ENCODE assay signal across 8 mouse cellular contexts in genomic region chr3:127853431-127854206, GRCm38 (mm10). TPM values are rescaled to one million over a fixed set of nuclear protein-coding genes. Genes with fewer than 3 reads are reported as not detected.
DNase-seq lines count a peak whose midpoint lies in the region; ATAC-seq and TF ChIP-seq lines count a peak whose summit lies in the region.

No protein-coding gene starts in this region.

- intact Hi-C loops in heart, postnatal 14 days (cut with DNase I) = loop anchor here (1.0 kb wide), 1 partner anchor 96 kb away; no protein-coding TSS in a partner anchor

- peak; percentile 85 for ATAC-seq in forebrain, embryonic 14.5 days
- peak; percentile 79 for ATAC-seq in liver, postnatal 0 days
- peak; percentile 86 for ATAC-seq in neural tube, embryonic 14.5 days (ENCODE audit: low read depth)

- 7% methylated on average over 15 of the region's 15 CpGs for WGBS in forebrain, embryonic 14.5 days
- 44% methylated on average over 15 of the region's 15 CpGs for WGBS in liver, postnatal 0 days (ENCODE audit: insufficient replicate concordance)
- 16% methylated on average over 15 of the region's 15 CpGs for WGBS in neural tube, embryonic 14.5 days

- no peaks in the 10 kb centered on the region for H3K36me3 ChIP-seq in ES-E14 (ENCODE audit: control insufficient read depth, insufficient read depth, low read length, poor library complexity, severe bottlenecking)
- no peaks in the 10 kb centered on the region for H3K36me3 ChIP-seq in forebrain, embryonic 14.5 days (ENCODE audit: control insufficient read depth, insufficient read depth, low read length)
- H3K36me3 ChIP-seq in liver, postnatal 0 days (replicated peaks; ENCODE audit: insufficient read depth, low read length) = no peaks in the 10 kb centered on the region
- H3K36me3 ChIP-seq in neural tube, embryonic 14.5 days (ENCODE audit: control insufficient read depth, insufficient read depth, low read length) = no peaks in the 10 kb centered on the region
- H3K36me3 ChIP-seq in testis, adult 2 months (ENCODE audit: control insufficient read depth, insufficient read depth, low read length) = no peaks in the 10 kb centered on the region

- peak; percentile 94 for TF ChIP-seq CTCF in liver, postnatal 0 days (IDR thresholded peaks at IDR 0.05; ENCODE audit: low read depth)
- peak; percentile 43; the same call in 1 of the 2 replicates for TF ChIP-seq CTCF in testis, adult 2 months (IDR thresholded peaks at IDR 0.05; ENCODE audit: control insufficient read depth, insufficient read depth, insufficient replicate concordance, low read depth, low read length)

- peak; percentile 57 for DNase-seq in ES-E14 (ENCODE audit: low read depth, low spot score)
- peak; percentile 37 for DNase-seq in cerebellum, adult 11-12 months
- peak; percentile 93 for DNase-seq in forebrain, embryonic 14.5 days (ENCODE audit: low spot score)
- DNase-seq in heart, postnatal 14 days = peak; percentile 69 to 84
- DNase-seq in kidney, postnatal 4 days = peak; percentile 80 to 84
- peak; percentile 77 for DNase-seq in liver, postnatal 0 days

- no peaks in the 10 kb centered on the region for H3K9me3 ChIP-seq in ES-E14 (ENCODE audit: control insufficient read depth, insufficient read depth, low read depth, low read length)
- no peaks in the 10 kb centered on the region for H3K9me3 ChIP-seq in forebrain, embryonic 14.5 days (replicated peaks; ENCODE audit: control insufficient read depth, low read length)
- no peaks in the 10 kb centered on the region for H3K9me3 ChIP-seq in liver, postnatal 0 days (ENCODE audit: low read length)
- H3K9me3 ChIP-seq in neural tube, embryonic 14.5 days (ENCODE audit: control insufficient read depth, low read length) = no peaks in the 10 kb centered on the region

- peak overlapping the region; percentile 38 for H3K4me2 ChIP-seq in forebrain, embryonic 14.5 days (ENCODE audit: low read length)
- no peak overlapping the region for H3K4me2 ChIP-seq in liver, postnatal 0 days (ENCODE audit: low read depth, low read length)
- H3K4me2 ChIP-seq in neural tube, embryonic 14.5 days (ENCODE audit: low read depth, low read length) = no peak overlapping the region

- H3K4me3 ChIP-seq in ES-E14 (ENCODE audit: insufficient read depth in 1 of 2, low read depth in 1 of 2, low read length in 2 of 2, poor library complexity in 1 of 2, severe bottlenecking in 1 of 2) = no peak overlapping the region
- H3K4me3 ChIP-seq in forebrain, embryonic 14.5 days (ENCODE audit: low read depth, low read length) = no peak overlapping the region
- no peak overlapping the region for H3K4me3 ChIP-seq in liver, postnatal 0 days (ENCODE audit: low read depth, low read length)
- H3K4me3 ChIP-seq in neural tube, embryonic 14.5 days (ENCODE audit: low read depth, low read length) = no peak overlapping the region
- no peak overlapping the region for H3K4me3 ChIP-seq in testis, adult 2 months (ENCODE audit: control insufficient read depth, low read depth, low read length)

- H3K4me1 ChIP-seq in ES-E14 (ENCODE audit: control insufficient read depth in 2 of 2, insufficient read depth in 2 of 2, low read length in 2 of 2, poor library complexity in 1 of 2) = no peaks in the 10 kb centered on the region
- peaks cover 6% of the 10 kb centered on the region for H3K4me1 ChIP-seq in forebrain, embryonic 14.5 days (ENCODE audit: control insufficient read depth, insufficient read depth, low read length)
- peaks cover 3% of the 10 kb centered on the region; the same call in 1 of the 2 replicates for H3K4me1 ChIP-seq in liver, postnatal 0 days (ENCODE audit: insufficient read depth)
- H3K4me1 ChIP-seq in neural tube, embryonic 14.5 days (ENCODE audit: control insufficient read depth, insufficient read depth, low read length) = no peaks in the 10 kb centered on the region
- no peaks in the 10 kb centered on the region for H3K4me1 ChIP-seq in testis, adult 2 months (ENCODE audit: control insufficient read depth, insufficient read depth, low read length)

- no peak overlapping the region for H3K27ac ChIP-seq in ES-E14 (ENCODE audit: insufficient read depth, low read depth, low read length, poor library complexity, severe bottlenecking)
- peak overlapping the region; percentile 59 for H3K27ac ChIP-seq in forebrain, embryonic 14.5 days (ENCODE audit: low read depth, low read length)
- no peak overlapping the region for H3K27ac ChIP-seq in liver, postnatal 0 days (ENCODE audit: low read depth)
- H3K27ac ChIP-seq in neural tube, embryonic 14.5 days (ENCODE audit: low read depth, low read length) = no peak overlapping the region
- H3K27ac ChIP-seq in testis, adult 2 months (ENCODE audit: control insufficient read depth, insufficient read depth, low read depth, low read length) = no peak overlapping the region

- H3K9ac ChIP-seq in ES-E14 (ENCODE audit: insufficient read depth, low read depth, low read length, poor library complexity, severe bottlenecking) = no peak overlapping the region
- no peak overlapping the region for H3K9ac ChIP-seq in forebrain, embryonic 14.5 days (ENCODE audit: low read length)
- H3K9ac ChIP-seq in liver, postnatal 0 days (replicated peaks) = no peak overlapping the region
- no peak overlapping the region for H3K9ac ChIP-seq in neural tube, embryonic 14.5 days (replicated peaks; ENCODE audit: low read depth, low read length)

- TF ChIP-seq POLR2A in testis, adult 2 months (IDR thresholded peaks at IDR 0.05; ENCODE audit: control insufficient read depth, low read depth, low read length) = no peak

- in situ Hi-C loops in ES-E14 (cut with MboI; ENCODE audit: low sequenced_read_pairs in 2 of 2, unreplicated experiment in 2 of 2) = no loop called here

- no peak for TF ChIP-seq EP300 in liver, postnatal 0 days (IDR thresholded peaks at IDR 0.05; ENCODE audit: low read depth)

- no peaks in the 10 kb centered on the region for H3K27me3 ChIP-seq in forebrain, embryonic 14.5 days (replicated peaks; ENCODE audit: control insufficient read depth, insufficient read depth, low read length)
- no peaks in the 10 kb centered on the region for H3K27me3 ChIP-seq in liver, postnatal 0 days (ENCODE audit: insufficient read depth, low read length)
- H3K27me3 ChIP-seq in neural tube, embryonic 14.5 days (ENCODE audit: control insufficient read depth, insufficient read depth, low read length) = no peaks in the 10 kb centered on the region
- no peaks in the 10 kb centered on the region for H3K27me3 ChIP-seq in testis, adult 2 months (ENCODE audit: control insufficient read depth, insufficient read depth, low read length)

TF ChIP-seq in ES-E14, 5 proteins besides CTCF, POLR2A, EP300 and RAD21:
- TF ChIP-seq HCFC1 (IDR thresholded peaks at IDR 0.05; ENCODE audit: borderline replicate concordance, insufficient read depth, low read length) (no peak), ZC3H11A (IDR thresholded peaks at IDR 0.05; ENCODE audit: borderline replicate concordance, low read depth, low read length) (0 out of 2 replicates have a peak, but pooled peaks have one; percentile 9)
TF ChIP-seq in ES-E14: peak in this region for 1.

RNA-seq across cellular contexts. Expression of gene Ap1ar, which starts 16.3 kb away (rescaled TPM):
- 34.4 and 48.1 TPM in 2 replicates for total RNA-seq in ES-E14 (2012; rRNA removed)
- 42.8 and 53.3 TPM in 2 replicates for polyA plus RNA-seq in forebrain, embryonic 14.5 days (2014; fragmentation: Nextera tagmentation; extraction: Ambion mirVana)
- total RNA-seq in heart, postnatal 14 days (2021) = 10 to 100 TPM; 16.0 to 16.7 TPM
- 11.1 and 12.9 TPM in 2 replicates for polyA plus RNA-seq in liver, postnatal 0 days (2015; fragmentation: Nextera tagmentation; extraction: Ambion mirVana)
- polyA plus RNA-seq in neural tube, embryonic 14.5 days (2014; fragmentation: Nextera tagmentation; extraction: Ambion mirVana) = 97.9 and 115 TPM in 2 replicates
- polyA plus RNA-seq in testis, adult 2 months (2012; rRNA removed) = 13.5 and 21.5 TPM in 2 replicates

RNA-seq across cellular contexts. Expression of gene Fam241a, which starts 42.5 kb away (rescaled TPM):
- 0.48 and 0.71 TPM in 2 replicates for total RNA-seq in ES-E14 (2012; rRNA removed)
- polyA plus RNA-seq in forebrain, embryonic 14.5 days (2014; fragmentation: Nextera tagmentation; extraction: Ambion mirVana) = 9.6 and 10.2 TPM in 2 replicates
- 1 to 10 TPM; 5.3 to 6.2 TPM for total RNA-seq in heart, postnatal 14 days (2021)
- 25.5 and 28.2 TPM in 2 replicates for polyA plus RNA-seq in liver, postnatal 0 days (2015; fragmentation: Nextera tagmentation; extraction: Ambion mirVana)
- polyA plus RNA-seq in neural tube, embryonic 14.5 days (2014; fragmentation: Nextera tagmentation; extraction: Ambion mirVana) = 9.0 and 10.3 TPM in 2 replicates
- 7.4 and 9.2 TPM in 2 replicates for polyA plus RNA-seq in testis, adult 2 months (2012; rRNA removed)

Comparison
In these comparisons a context has a peak if more than half of its experiments do, and no peak if none do; other contexts are left out.
1. DNase-seq: peak in every context shown above with its lines; median percentile 93 in forebrain, embryonic 14.5 days; 82 in kidney, postnatal 4 days; 77 in liver, postnatal 0 days; 76 in heart, postnatal 14 days; 57 in ES-E14; 37 in cerebellum, adult 11-12 months.